Mouse (Mus musculus): ENCODE measurements around the gene Mok.

DNA sequence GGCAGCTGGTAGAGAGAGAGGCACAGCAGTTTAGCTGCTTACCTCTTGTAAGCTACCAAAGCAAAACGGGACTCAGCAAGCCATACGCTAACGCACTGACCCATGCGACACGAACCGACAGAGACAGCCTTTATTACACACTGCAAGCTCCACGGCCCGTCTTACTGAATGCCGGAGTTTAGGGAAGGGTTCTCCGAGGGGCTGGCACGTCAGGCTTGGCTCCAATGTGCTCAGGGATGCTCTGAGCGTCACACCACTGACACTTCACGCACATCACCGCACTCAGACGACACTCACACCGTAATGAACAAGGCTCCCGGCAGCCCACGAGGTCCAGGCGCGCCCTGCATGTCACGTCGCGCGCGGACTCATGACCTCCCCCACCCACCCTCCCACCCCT lies 47.9 kb upstream of the Mok start:
- no peak for TF ChIP-seq CTCF (IDR thresholded peaks at IDR 0.05; ENCODE audit: extremely low read depth, insufficient read depth, low read length)
- peak; percentile 50; the same call in 1 of the 2 replicates for TF ChIP-seq POLR2A (IDR thresholded peaks at IDR 0.05; ENCODE audit: extremely low read depth, insufficient read depth, low read length)

All from cortical plate, adult 2 months (tissue).